Mouse (Mus musculus): Measurements from ENCODE around the gene 1700088E04Rik.

GRCm38 (mm10) chr15:79099456-79099855 is 41.6 kb downstream of the 1700088E04Rik start:
- TF ChIP-seq HCFC1 (IDR thresholded peaks at IDR 0.05; ENCODE audit: borderline replicate concordance, insufficient read depth, low read length) (no peak), ZNF384 (IDR thresholded peaks at IDR 0.05; ENCODE audit: low read depth, low read length) (no peak), MAFK (IDR thresholded peaks at IDR 0.05; ENCODE audit: insufficient read depth, low read depth, low read length) (no peak), ZC3H11A (IDR thresholded peaks at IDR 0.05; ENCODE audit: borderline replicate concordance, low read depth, low read length) (no peak)

All from ES-E14 (cell line).